Mouse (Mus musculus) brain, embryonic 14.5 days (tissue): ENCODE results near the gene Hist1h2aa.

Experiments
- CTCF ChIP-seq: fragments of 200-500 bp; IDR thresholded peaks from 2 replicates; pipeline ENCODE4 v1.5.1; 2012; ENCODE audit warnings: inconsistent platforms, mild to moderate bottlenecking, moderate library complexity, borderline replicate concordance; ENCODE audit not compliant: insufficient read depth, insufficient read length; ENCODE audit errors: extremely low read depth
- POLR2A ChIP-seq: fragments of 200-500 bp; IDR thresholded peaks from 2 replicates; pipeline ENCODE4 v1.6.1; 2012; ENCODE audit warnings: mild to moderate bottlenecking, inconsistent platforms, borderline replicate concordance; ENCODE audit not compliant: poor library complexity, insufficient read depth, insufficient read length, severe bottlenecking; ENCODE audit errors: extremely low read depth

GRCm38 (mm10) chr13:23892592-23893268, 41.5 kb upstream of the Hist1h2aa start:
- TF ChIP-seq CTCF (no peak), POLR2A (no peak)
